Mouse (Mus musculus) cerebellum, postnatal 4 days (tissue): ENCODE data around the gene Hfe2.
"Not testable (repeated sequence)": the region's sequence is repeated elsewhere in the genome, so short reads cannot be mapped to it uniquely, and the experiment has no call there.

Source experiments
- DNase-seq, 2 experiments: peaks; one replicate each; pipeline ENCODE4 v3.0.0; 2022; ENCODE audit warnings: low spot score in 2 of 2, mixed read lengths in 1 of 2

Hfe2 gene

DNA sequence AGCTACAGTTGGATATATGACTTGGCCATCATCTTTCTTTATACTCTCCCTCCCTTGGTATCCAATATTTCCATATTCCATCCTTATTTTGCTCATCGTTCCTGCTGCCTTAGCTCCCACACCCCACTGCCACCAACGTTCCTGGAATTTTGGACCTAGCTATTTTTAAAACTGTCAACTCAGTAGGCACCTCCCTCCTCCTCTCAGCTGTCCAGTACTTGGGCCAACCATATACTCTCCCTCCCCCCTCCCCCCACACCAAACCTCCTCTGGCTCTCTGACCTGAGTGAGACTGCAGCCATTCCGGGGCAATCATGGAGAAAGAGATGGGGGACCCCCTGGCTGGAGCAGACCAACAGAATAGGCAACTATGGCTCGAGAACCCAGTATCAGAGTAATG is at the start of gene Hfe2:
TSS of gene Hfe2 (plus strand) at position 259 of the 400 bp plus-strand sequence.
- DNase-seq, result no peak

DNA sequence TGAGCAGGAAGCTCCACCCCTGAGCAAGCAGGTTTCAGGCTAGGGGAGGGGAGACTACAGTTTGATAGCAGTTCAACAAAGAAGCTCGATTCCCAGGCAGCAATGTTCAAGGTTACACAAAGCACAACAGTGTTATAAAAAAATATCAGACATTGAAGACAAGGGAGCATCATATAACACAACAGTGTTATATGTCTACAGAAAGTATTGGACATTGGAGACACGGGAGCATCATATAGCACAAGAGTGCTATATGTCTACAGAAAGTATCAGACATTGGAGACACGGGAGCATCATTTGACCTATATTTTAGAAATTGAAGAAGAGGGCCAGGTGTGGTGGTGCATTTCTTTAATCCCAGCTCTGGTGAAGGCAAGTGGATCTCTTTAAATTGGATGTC is 47.9 kb upstream of the Hfe2 start:
- DNase-seq, result no peak

DNA sequence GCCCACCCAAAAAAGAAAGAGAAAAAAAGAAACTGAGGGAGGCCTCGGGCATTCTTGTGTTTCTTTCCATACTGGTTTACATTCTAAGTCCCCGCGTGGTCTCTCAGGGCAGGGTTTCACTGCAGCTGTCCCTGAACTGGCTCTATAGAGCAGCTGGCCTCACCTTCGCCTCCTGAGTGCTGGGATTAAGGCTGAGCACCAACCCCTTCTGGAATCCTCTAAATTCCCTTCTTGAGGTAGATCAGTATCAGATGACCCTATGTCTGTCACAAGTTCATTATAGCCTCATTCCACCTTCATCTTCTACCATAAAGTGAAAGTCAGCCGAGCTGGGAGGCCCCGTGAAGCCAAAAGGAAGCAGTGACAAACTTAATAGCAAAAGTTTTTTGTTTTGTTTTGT is 47.4 kb upstream of the Hfe2 start:
- no peak for DNase-seq

DNA sequence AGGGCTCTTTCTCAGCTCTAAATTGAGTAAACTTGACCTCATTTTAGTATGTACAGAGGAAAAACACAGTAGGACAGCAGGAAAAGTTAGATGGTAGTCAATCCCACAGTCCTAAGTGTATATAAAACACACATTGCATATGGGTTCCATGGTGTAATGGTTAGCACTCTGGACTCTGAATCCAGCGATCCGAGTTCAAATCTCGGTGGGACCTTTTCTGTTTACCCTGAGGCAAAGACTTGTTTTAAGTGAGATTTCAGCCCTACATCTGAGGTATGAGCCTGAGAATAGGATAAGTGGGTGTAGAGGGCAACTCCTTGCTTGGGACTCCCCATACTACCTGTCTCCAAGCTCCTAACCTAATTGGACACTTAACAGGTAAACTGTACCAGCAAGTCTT is 45.7 kb upstream of the Hfe2 start:
- no peak for DNase-seq

DNA sequence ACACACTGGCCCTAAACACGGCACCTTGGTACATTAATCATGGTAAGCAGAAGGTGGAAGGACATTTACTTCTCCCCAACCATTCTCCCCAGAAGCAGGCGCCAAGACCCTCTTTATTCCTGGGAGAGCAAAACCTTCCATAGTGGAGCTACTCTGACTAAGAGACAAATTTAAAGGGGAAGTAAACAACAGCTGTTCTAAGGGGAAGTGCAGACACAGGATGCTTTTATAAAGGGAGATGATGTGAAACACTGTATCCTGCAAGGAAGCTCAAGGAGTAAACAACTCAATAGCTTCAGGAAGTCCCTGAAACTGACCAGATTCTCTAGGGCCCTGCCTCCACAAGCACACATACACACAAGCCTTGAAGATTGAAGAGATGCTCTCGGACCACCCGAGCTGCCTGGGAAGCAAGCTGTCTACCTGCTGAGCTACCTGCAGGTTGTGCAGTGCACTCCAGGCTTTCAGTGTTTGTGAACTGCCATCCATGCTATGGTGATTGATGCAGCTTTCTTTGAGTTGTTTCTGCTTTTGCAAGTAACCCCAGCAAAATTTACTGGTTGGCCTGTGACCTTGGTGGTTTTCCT is 44.2 kb upstream of the Hfe2 start:
- no peak for DNase-seq

DNA sequence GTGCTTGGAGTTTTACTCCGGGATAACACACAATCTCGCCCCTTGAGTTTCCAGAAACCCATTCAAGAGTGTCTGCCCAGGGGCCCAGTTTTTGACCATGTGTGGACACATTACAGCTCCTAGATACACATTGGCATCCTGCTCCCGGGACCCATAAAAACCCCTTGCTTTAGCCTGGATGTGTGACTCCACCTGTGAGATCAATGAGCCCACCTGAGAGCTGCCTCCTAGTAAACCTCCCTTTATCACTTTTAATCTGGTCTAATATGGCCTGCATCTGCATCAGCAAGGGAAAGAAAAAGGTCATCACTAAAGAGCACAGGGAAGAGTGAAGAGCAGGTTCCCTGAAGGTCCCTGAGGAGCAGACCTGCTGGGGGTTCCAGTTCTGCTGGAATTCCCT is 43.1 kb upstream of the Hfe2 start:
- no peak for DNase-seq

DNA sequence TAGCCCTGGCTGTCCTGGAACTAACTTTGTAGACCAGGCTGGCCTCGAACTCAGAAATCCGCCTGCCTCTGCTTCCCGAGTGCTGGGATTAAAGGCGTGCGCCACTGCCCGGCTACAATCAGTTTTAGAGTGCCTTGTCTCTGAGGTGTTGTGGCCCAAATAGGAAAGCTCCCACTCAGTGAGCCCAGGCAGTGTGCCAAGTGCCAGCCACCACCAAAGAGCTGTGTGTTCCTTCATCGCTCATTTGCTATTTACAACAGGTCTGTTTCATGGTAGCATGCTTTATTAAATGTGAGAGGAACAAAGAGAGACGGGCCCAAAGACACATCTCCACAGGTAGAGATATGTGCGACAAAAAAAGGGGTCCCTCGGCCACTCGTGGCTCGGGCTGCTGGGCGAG is 42.5 kb upstream of the Hfe2 start:
- DNase-seq, result no peak

DNA sequence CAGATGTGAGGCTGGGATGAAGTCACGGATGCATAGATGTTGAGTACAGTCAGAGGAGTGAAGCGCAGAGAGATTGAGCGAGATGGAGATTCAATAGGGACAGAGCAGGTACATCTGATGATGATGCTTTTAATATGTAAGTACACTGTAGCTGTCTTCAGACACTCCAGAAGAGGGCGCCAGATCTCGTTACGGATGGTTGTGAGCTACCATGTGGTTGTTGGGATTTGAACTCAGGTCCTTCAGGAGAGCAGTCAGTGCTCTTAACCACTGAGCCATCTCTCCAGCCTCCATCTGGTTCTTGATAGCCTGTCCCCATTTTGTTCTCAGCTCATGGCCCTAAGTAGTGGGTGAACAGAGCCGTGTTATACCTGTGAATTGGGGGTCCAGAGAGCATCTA is 41.9 kb upstream of the Hfe2 start:
- not testable (repeated sequence) for DNase-seq

DNA sequence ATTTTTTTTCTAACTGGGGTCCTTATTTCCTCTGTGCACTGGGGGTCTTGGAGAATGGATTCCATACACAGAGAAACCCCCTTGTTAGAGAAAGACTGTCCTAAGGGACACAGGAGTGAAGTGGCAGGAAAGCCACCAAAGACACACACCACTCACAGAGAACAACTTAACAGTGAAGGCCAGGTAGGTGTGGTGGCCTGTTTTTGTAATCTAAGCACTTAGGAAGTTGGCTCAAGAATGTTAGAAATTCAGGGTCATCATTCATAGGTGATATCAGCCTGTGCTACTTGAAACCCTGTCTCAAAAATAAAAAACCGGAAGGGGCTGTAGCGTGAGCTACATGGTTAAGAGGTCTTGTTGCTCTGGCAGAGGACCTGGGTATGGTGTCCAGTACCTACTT is 41.0 kb upstream of the Hfe2 start:
- no peak for DNase-seq

DNA sequence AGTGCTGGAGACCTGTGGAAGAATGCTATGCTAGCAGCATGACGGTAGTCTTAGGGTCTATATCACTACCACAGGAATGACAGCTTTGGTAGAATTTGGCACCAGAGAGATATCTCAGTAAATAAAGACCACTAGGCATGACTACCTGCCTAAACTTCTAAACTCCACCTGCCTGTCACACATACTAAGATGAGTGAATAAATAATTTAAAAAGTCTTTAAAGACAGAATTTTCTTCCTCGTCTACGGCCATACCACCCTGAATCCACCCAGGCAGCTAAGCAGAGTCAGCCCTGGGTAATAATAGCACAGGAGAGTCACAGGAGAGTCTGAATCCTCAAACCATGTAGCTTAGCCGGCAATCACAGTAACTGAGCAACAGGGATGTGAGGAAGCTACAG is 40.1 kb upstream of the Hfe2 start:
- DNase-seq, result no peak

DNA sequence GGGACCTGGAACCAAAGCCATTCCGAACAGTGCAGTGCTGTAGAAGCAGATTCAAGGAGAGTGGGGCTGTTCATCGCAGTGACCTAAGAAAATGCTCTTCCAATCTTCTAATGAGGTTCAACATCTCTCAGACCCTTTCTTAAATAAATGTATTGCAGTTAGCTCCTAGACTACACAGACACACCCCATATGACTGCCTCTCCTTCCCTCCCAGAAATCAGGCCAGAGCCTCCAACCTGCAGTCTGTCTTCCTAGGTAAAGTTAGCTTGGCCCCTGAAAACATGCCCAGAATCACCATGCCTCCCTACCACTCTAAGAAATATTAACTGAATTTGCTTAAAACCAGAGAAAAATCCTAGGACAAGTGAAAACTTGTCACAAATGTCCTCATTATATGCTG is 39.6 kb upstream of the Hfe2 start:
- DNase-seq, result no peak

DNA sequence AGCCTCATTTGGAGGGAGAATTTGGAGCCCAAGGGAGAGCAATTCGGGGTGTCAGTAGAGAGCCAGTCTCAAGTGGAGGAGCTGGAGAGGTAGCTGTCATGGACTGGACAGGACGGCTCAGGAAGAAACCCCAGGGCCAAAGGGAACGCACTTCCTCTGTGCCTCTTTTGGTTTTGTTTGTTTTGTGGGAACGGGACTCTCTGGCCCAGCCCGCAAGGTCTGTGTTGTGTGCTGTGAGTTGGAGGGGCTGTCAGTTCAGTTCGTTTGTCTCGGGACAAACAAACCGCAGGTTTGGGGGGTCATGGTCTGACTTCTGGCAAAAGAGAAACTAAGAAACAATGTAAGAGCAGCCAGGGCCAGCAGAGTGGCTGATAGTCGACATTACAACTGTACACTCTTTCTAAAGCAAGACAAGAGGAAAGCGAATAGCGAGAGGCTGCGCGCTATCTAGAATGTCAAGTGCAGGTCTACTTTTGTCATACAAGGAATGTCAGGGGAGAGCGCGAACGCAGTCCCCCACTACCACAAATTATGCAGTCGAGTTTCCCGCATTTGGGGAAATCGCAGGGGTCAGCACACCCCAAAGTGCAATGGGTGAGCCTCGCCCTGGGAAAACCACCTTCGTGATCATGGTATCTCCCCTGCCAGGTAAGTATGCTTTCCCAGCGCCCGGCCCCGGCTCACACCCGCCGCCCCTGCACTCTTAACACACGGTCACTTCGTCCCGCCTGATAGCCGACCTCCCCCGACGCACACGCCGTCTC is 38.7 kb upstream of the Hfe2 start:
- DNase-seq, result not testable (repeated sequence)

DNA sequence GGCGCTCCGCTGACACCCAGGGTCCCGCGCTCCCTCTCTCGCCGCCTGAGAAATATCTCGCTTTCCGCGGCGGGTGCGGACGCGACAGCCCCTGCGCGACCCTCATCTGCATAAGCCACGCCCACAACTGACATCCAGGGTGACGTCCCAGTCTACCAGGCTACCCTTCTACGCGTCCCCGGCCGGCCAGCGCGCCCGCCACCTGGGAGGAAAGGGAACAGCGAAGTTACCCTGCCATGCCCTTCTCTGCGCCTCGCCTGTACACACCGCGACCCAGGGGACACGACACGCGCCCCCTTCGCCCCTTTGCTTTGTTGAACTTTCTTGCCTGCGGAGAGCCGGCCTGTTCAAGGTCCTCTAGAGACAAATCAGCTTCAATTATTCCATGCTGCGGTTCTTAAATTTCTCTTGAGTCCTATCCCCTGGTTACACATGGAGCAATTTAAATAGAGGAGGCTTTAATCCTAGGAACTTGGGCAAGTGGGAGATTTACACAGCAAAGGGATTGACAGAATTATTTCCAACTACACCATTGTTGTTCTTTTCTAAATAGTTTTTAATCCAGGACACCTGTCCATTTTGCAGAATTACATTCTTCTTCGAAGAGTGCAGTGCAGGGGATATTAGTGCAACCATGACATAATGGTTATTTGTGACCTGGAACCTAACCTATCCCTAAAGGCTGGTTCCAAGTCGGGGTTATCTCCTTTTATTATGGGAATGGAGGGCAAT is 38.0 kb upstream of the Hfe2 start:
- not testable (repeated sequence) for DNase-seq

DNA sequence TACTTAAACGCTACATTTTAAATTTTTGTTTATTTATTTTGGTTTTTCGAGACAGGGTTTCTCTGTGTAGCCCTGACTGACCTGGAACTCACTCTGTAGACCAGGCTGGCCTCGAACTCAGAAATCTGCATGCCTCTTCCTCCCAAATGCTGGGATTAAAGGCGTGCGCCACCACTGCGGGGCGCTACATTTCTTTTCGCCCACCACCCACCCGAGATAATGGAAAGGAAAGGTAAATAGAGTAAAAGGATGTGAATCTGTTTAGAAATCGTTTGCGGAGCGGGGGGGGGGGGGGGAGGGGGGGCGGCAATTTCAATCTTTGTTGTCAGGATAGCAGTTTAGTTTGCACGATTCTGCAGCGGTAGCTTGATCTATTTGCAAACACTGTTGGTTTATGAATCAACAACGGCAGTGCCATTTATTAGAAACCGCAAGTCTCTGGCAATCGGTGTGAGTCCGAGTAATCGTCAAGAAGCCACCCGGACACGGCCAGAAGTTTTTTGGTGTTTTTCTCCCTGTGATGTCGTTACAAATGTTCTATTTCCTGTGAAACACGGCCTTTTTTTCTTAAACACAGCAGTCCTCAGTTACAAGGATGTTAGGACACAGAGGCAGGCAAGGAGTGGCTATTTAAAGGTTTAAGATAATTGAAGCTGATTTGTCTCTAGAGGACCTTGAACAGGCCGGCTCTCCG is 37.2 kb upstream of the Hfe2 start:
- peak in 1 of 2 experiments; percentile 51 for DNase-seq

DNA sequence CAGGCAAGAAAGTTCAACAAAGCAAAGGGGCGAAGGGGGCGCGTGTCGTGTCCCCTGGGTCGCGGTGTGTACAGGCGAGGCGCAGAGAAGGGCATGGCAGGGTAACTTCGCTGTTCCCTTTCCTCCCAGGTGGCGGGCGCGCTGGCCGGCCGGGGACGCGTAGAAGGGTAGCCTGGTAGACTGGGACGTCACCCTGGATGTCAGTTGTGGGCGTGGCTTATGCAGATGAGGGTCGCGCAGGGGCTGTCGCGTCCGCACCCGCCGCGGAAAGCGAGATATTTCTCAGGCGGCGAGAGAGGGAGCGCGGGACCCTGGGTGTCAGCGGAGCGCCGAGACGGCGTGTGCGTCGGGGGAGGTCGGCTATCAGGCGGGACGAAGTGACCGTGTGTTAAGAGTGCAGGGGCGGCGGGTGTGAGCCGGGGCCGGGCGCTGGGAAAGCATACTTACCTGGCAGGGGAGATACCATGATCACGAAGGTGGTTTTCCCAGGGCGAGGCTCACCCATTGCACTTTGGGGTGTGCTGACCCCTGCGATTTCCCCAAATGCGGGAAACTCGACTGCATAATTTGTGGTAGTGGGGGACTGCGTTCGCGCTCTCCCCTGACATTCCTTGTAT is 36.6 kb upstream of the Hfe2 start:
- not testable (repeated sequence) for DNase-seq

DNA sequence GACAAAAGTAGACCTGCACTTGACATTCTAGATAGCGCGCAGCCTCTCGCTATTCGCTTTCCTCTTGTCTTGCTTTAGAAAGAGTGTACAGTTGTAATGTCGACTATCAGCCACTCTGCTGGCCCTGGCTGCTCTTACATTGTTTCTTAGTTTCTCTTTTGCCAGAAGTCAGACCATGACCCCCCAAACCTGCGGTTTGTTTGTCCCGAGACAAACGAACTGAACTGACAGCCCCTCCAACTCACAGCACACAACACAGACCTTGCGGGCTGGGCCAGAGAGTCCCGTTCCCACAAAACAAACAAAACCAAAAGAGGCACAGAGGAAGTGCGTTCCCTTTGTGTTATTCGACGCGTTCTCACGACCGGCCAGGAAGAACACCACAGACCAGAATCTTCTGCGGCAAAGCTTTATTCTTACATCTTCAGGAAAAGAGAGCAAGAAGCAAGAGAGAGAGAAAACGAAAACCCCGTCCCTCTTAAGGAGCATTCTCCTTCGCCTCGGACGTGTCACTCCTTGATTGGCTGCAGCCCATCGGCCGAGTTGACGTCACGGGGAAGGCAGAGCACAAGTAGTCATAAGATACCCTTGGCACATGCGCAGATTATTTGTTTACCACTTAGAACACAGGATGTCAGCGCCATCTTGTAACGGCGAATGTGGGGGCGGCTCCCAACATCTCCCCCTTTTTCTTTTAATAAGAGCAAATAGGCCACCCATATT is 35.9 kb upstream of the Hfe2 start:
- DNase-seq, result not testable (repeated sequence)

DNA sequence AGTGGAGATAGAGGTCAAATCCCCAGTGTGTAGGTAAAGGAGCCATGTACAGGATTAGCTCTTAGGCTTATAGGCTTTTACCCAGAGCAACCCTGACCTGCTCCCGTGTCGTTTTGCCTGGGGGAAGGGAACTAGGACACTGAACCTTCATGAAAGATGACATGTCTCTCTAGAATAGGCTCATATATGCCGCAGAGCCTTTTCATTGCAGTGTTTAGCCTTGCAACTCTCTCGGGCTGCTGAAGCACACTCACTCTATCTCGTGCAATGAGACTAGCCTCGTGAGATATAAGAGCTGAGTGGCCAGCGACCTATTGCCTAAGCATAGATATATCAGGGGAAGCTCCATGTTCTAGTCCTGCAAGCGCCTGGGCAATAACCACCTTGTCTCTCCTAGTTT is 35.3 kb upstream of the Hfe2 start:
- DNase-seq, result not testable (repeated sequence)

DNA sequence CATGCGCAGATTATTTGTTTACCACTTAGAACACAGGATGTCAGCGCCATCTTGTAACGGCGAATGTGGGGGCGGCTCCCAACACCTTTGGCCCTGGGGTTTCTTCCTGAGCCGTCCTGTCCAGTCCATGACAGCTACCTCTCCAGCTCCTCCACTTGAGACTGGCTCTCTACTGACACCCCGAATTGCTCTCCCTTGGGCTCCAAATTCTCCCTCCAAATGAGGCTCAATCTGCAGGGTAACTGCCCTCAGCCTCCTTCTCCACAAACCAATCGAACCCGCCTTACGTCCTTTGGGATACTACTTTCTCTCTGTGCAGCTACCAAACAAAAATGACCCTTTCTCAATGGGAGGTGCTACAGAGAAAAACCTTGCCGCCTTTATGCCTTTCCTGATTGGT is 30.5 kb upstream of the Hfe2 start:
- not testable (repeated sequence) for DNase-seq

DNA sequence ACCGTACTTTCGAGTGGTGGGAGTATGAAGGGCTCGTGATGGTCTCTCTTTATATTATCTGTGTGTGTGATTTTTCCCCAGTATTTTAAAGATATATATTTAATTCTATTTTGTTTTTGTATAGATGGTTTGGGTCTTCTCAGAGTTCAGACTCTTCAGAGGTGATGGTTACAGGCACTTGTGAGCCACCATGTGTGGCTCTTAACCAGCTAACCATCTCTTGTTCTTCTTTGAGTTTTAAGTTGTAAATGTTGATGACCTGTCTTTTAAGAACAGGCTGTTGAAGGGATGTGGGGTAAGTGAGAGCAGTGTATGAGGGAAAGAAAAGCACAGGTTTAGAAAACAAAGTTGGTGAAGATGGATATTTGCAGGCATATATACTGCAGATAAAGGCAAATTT is 30.1 kb upstream of the Hfe2 start:
- no peak for DNase-seq

DNA sequence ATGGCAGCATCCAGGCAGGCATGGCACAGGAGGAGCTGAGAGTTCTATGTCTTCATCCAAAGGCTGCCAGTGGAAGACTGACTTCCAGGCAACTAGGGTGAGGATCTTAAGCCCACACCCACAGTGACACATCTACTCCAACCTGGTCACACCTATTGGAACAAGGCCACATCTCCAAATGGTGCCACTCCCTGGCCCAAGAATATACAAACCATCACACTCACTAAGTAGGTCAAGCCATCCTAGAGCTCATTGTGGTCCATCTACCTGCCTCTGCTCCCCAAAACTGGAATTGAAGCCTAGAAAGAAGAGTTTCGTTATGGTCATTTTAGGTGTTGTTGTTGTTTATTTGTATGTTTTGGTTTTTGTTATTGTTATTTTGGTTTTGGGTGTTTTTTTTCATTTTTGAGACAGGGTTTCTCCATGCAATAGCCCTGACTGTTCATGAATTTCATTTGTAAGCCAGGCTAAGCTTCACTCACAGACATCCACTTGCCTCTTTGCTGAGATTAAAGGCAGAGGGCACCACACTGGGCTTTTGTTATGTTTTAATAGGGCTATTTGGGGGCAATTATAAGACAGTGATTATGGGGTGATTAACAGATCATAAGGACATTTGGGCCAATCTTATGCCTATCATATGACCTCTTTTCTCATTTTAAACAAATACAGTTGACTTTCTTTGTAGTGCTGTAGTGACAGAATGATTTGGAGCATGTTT is 29.3 kb upstream of the Hfe2 start:
- no peak for DNase-seq

DNA sequence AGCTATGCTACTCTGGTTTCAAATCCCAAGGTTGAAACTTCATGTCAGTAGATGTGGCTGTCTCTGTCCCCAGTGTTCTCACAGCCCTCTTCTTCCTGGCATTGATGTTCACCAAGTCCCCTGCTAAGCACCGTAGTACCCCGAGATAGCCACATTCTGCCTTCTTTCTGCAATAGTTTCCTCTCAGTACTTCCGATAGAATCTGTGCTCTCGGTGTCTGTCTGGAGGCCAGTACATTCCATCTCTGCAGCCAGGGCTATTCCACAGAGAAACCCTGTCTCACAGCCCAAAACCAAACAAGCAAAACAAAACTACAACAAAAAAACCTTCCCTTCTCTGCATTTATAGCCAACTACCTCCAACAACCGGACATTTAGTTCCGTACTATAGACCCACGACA is 28.8 kb upstream of the Hfe2 start:
- DNase-seq, result no peak
